Mouse (Mus musculus) kidney, adult 2 months (tissue): Measurements from ENCODE around the gene Hivep2.

ENCODE experiments used
- CTCF ChIP-seq: fragments of 200-500 bp; conservative IDR thresholded peaks from 2 replicates; pipeline ENCODE4 v1.5.1; 2011; ENCODE audit warnings: low read depth, mild to moderate bottlenecking, control low read depth, low read length, moderate library complexity, mixed read lengths; ENCODE audit not compliant: insufficient read depth, insufficient read length
- POLR2A ChIP-seq: fragments of 200-500 bp; IDR thresholded peaks from one replicate; pipeline ENCODE4 v1.6.1; 2011; ENCODE audit warnings: low read depth, low read length, control low read depth

GRCm38 (mm10) chr10:14127826-14128225 is 162.0 kb downstream of the Hivep2 start:
- TF ChIP-seq CTCF (no peak), POLR2A (no peak)
